Mouse (Mus musculus) forebrain, embryonic 14.5 days (tissue): ENCODE data around the gene Dock2. TPM values are rescaled to one million over a fixed set of nuclear protein-coding genes. Genes with fewer than 3 reads are reported as not detected.
A peak's percentile ranks its signal among the peaks of the same experiment; 100 is the strongest.

Experiments
- ATAC-seq: fragments of 200-750 bp; cut with Nextera tagmentation; 2 replicates; pipeline ENCODE4 v1.8.0; 2017; ENCODE audit warnings: mild to moderate bottlenecking, moderate library complexity
- DNase-seq: peaks from one replicate; pipeline ENCODE4 v3.0.0-alpha.2; 2015; ENCODE audit warnings: low spot score
- H3K27ac ChIP-seq: fragments of 300-500 bp; sonication (generic); 2 replicates; pipeline ENCODE4 v1.5.1; 2014; ENCODE audit warnings: low read depth, mild to moderate bottlenecking, control low read depth, low read length, moderate library complexity
- H3K27me3 ChIP-seq: fragments of 300-500 bp; sonication (generic); replicated peaks from 2 replicates; pipeline ENCODE4 v1.6.1; 2014; ENCODE audit warnings: low read length, control low read depth, mixed read lengths; ENCODE audit not compliant: control insufficient read depth, insufficient read depth
- H3K36me3 ChIP-seq: fragments of 300-500 bp; sonication (generic); 2 replicates; pipeline ENCODE4 v1.6.1; 2014; ENCODE audit warnings: low read length, control low read depth; ENCODE audit not compliant: control insufficient read depth, insufficient read depth
- H3K4me1 ChIP-seq: fragments of 300-500 bp; sonication (generic); 2 replicates; pipeline ENCODE4 v1.6.1; 2014; ENCODE audit warnings: antibody characterized with exemption, low read length, control low read depth; ENCODE audit not compliant: control insufficient read depth, insufficient read depth
- H3K4me2 ChIP-seq: fragments of 300-500 bp; sonication (generic); 2 replicates; pipeline ENCODE4 v1.6.1; 2014; ENCODE audit warnings: mild to moderate bottlenecking, control low read depth, low read length
- H3K4me3 ChIP-seq: fragments of 300-500 bp; sonication (generic); 2 replicates; pipeline ENCODE4 v1.5.1; 2014; ENCODE audit warnings: low read depth, low read length, control low read depth
- H3K9ac ChIP-seq: fragments of 300-500 bp; sonication (generic); 2 replicates; pipeline ENCODE4 v1.6.1; 2014; ENCODE audit warnings: mild to moderate bottlenecking, low read length, control low read depth, moderate library complexity
- H3K9me3 ChIP-seq: fragments of 300-500 bp; sonication (generic); replicated peaks from 2 replicates; pipeline ENCODE4 v1.6.1; 2016; ENCODE audit warnings: low read length, control low read depth, mixed read lengths; ENCODE audit not compliant: control insufficient read depth
- WGBS: fragments of 180-500 bp; shearing (Covaris S2); extraction: QIAGEN DNeasy Blood & Tissue Kit; methylation state at CpG from one replicate; pipeline ENCODE4 v1.1.7; 2014; 5-methylcytosine and 5-hydroxymethylcytosine counted together
- polyA plus RNA-seq: library from polyadenylated mRNA; unstranded; fragments of >200 nt; fragmentation: Nextera tagmentation; extraction: Ambion mirVana; gene quantifications from 2 replicates; pipeline ENCODE4 v1.2.1, GENCODE M21; 2014

The Dock2 gene
- polyA plus RNA-seq, 1 experiment from 2014 or later: 0.37 TPM

- Histone ChIP-seq H3K4me1 (no peaks in the 10 kb centered on the region), H3K36me3 (no peaks in the 10 kb centered on the region), H3K4me2 (no peak overlapping the region), H3K9ac (no peak overlapping the region), H3K27ac (no peak overlapping the region), H3K4me3 (no peak overlapping the region), H3K9me3 (no peaks in the 10 kb centered on the region), H3K27me3 (no peaks in the 10 kb centered on the region)
- no peak for ATAC-seq
- DNase-seq: no peak
- WGBS: 85% methylated on average over 4 of the region's 4 CpGs
Observed at GRCm38 (mm10) chr11:34449944-34450343, 333.7 kb downstream of the Dock2 start.

- no peak overlapping the region for H3K4me2 ChIP-seq
- no peak overlapping the region for H3K27ac ChIP-seq
- DNase-seq: peak; percentile 51
- no peaks in the 10 kb centered on the region for H3K9me3 ChIP-seq
- no peaks in the 10 kb centered on the region for H3K36me3 ChIP-seq
- no peak overlapping the region for H3K4me3 ChIP-seq
- H3K9ac ChIP-seq: no peak overlapping the region
- no peak for ATAC-seq
- WGBS: 47% methylated on average over 4 of the region's 4 CpGs
- H3K4me1 ChIP-seq: no peaks in the 10 kb centered on the region
- no peaks in the 10 kb centered on the region for H3K27me3 ChIP-seq
Observed at GRCm38 (mm10) chr11:34447891-34448290, 335.8 kb downstream of the Dock2 start.

GRCm38 (mm10) chr11:34438429-34438828 lies 345.3 kb downstream of the Dock2 start:
- no peaks in the 10 kb centered on the region for H3K9me3 ChIP-seq
- no peaks in the 10 kb centered on the region for H3K27me3 ChIP-seq
- H3K9ac ChIP-seq: no peak overlapping the region
- no peaks in the 10 kb centered on the region for H3K36me3 ChIP-seq
- no peak overlapping the region for H3K4me2 ChIP-seq
- no peak overlapping the region for H3K4me3 ChIP-seq
- 71% methylated on average over 2 of the region's 2 CpGs for WGBS
- H3K4me1 ChIP-seq: no peaks in the 10 kb centered on the region
- no peak for DNase-seq
- H3K27ac ChIP-seq: no peak overlapping the region
- no peak for ATAC-seq

GRCm38 (mm10) chr11:34437446-34437845 lies 346.2 kb downstream of the Dock2 start:
- DNase-seq (no peak), ATAC-seq (no peak)
- H3K4me3 ChIP-seq: no peak overlapping the region
- no peaks in the 10 kb centered on the region for H3K4me1 ChIP-seq
- H3K27me3 ChIP-seq: no peaks in the 10 kb centered on the region
- no peak overlapping the region for H3K27ac ChIP-seq
- no peaks in the 10 kb centered on the region for H3K9me3 ChIP-seq
- H3K9ac ChIP-seq: no peak overlapping the region
- H3K4me2 ChIP-seq: no peak overlapping the region
- 64% methylated on average over 1 of the region's 1 CpGs for WGBS
- no peaks in the 10 kb centered on the region for H3K36me3 ChIP-seq

- Histone ChIP-seq H3K27ac (no peak overlapping the region), H3K9me3 (no peaks in the 10 kb centered on the region), H3K9ac (no peak overlapping the region), H3K36me3 (no peaks in the 10 kb centered on the region), H3K4me1 (no peaks in the 10 kb centered on the region), H3K4me2 (no peak overlapping the region), H3K4me3 (no peak overlapping the region), H3K27me3 (no peaks in the 10 kb centered on the region)
- DNase-seq (no peak), ATAC-seq (no peak)
- WGBS: 86% methylated on average over 2 of the region's 2 CpGs
Observed at GRCm38 (mm10) chr11:34431978-34432377, 351.7 kb downstream of the Dock2 start.

- no peaks in the 10 kb centered on the region for H3K36me3 ChIP-seq
- no peak overlapping the region for H3K9ac ChIP-seq
- ATAC-seq (no peak), DNase-seq (no peak)
- H3K9me3 ChIP-seq: no peaks in the 10 kb centered on the region
- H3K4me2 ChIP-seq: no peak overlapping the region
- WGBS: 78% methylated on average over 5 of the region's 5 CpGs
- no peaks in the 10 kb centered on the region for H3K4me1 ChIP-seq
- no peaks in the 10 kb centered on the region for H3K27me3 ChIP-seq
- H3K27ac ChIP-seq: no peak overlapping the region
- H3K4me3 ChIP-seq: no peak overlapping the region
Observed at GRCm38 (mm10) chr11:34431371-34431770, 352.3 kb downstream of the Dock2 start.

- Histone ChIP-seq H3K27me3 (no peaks in the 10 kb centered on the region), H3K27ac (no peak overlapping the region), H3K36me3 (no peaks in the 10 kb centered on the region), H3K4me2 (no peak overlapping the region), H3K4me3 (no peak overlapping the region), H3K4me1 (no peaks in the 10 kb centered on the region), H3K9ac (no peak overlapping the region), H3K9me3 (no peaks in the 10 kb centered on the region)
- WGBS: 84% methylated on average over 4 of the region's 4 CpGs
- no peak for ATAC-seq
- no peak for DNase-seq
Observed at GRCm38 (mm10) chr11:34430940-34431339, 352.8 kb downstream of the Dock2 start.

GRCm38 (mm10) chr11:34427212-34427611 lies 356.5 kb downstream of the Dock2 start:
- H3K36me3 ChIP-seq: no peaks in the 10 kb centered on the region
- 88% methylated on average over 5 of the region's 5 CpGs for WGBS

GRCm38 (mm10) chr11:34424546-34424945 lies 359.1 kb downstream of the Dock2 start:
- H3K9me3 ChIP-seq: no peaks in the 10 kb centered on the region
- no peak for ATAC-seq
- no peaks in the 10 kb centered on the region for H3K27me3 ChIP-seq
- no peaks in the 10 kb centered on the region for H3K36me3 ChIP-seq
- DNase-seq: no peak
- no peak overlapping the region for H3K27ac ChIP-seq
- WGBS: 58% methylated on average over 1 of the region's 1 CpGs
- H3K9ac ChIP-seq: no peak overlapping the region
- no peaks in the 10 kb centered on the region for H3K4me1 ChIP-seq
- no peak overlapping the region for H3K4me3 ChIP-seq
- no peak overlapping the region for H3K4me2 ChIP-seq

More at GRCm38 (mm10) chr11:34427212-34427611, 356.5 kb downstream of the Dock2 start:
- H3K4me2 ChIP-seq: no peak overlapping the region
- H3K4me3 ChIP-seq: no peak overlapping the region
- no peak for DNase-seq
- H3K27ac ChIP-seq: no peak overlapping the region
- H3K9ac ChIP-seq: no peak overlapping the region
- no peaks in the 10 kb centered on the region for H3K27me3 ChIP-seq
- ATAC-seq: no peak
- no peaks in the 10 kb centered on the region for H3K9me3 ChIP-seq
- H3K4me1 ChIP-seq: no peaks in the 10 kb centered on the region
